Mouse (Mus musculus) heart, embryonic 15.5 days (tissue): Measurements from ENCODE around the gene Rexo2. TPM values are rescaled to one million over a fixed set of nuclear protein-coding genes. Genes with fewer than 3 reads are reported as not detected.

Experiments used
- ATAC-seq: fragments of 200-750 bp; cut with Nextera tagmentation; replicated peaks from 2 replicates; pipeline ENCODE4 v1.8.0; 2017; ENCODE audit warnings: low read depth, moderate TSS enrichment; ENCODE audit not compliant: insufficient number of reproducible peaks, insufficient read depth, low FRiP score
- H3K27ac ChIP-seq: fragments of 300-500 bp; sonication (generic); 2 replicates; pipeline ENCODE4 v1.5.1; 2015; ENCODE audit warnings: mild to moderate bottlenecking, inconsistent platforms
- H3K27me3 ChIP-seq: fragments of 300-500 bp; sonication (generic); 2 replicates; pipeline ENCODE4 v1.6.1; 2015; ENCODE audit warnings: inconsistent platforms
- H3K36me3 ChIP-seq: fragments of 300-500 bp; sonication (generic); 2 replicates; pipeline ENCODE4 v1.6.1; 2015; ENCODE audit warnings: mild to moderate bottlenecking, inconsistent platforms
- H3K4me1 ChIP-seq: fragments of 300-500 bp; sonication (generic); replicated peaks from 2 replicates; pipeline ENCODE4 v1.6.1; 2015; ENCODE audit warnings: inconsistent platforms
- H3K4me2 ChIP-seq: fragments of 300-500 bp; sonication (generic); 2 replicates; pipeline ENCODE4 v1.6.1; 2015; ENCODE audit warnings: inconsistent platforms, mild to moderate bottlenecking, moderate library complexity
- H3K4me3 ChIP-seq: fragments of 300-500 bp; sonication (generic); 2 replicates; pipeline ENCODE4 v1.5.1; 2015; ENCODE audit warnings: mild to moderate bottlenecking, inconsistent platforms
- H3K9ac ChIP-seq: fragments of 300-500 bp; sonication (generic); 2 replicates; pipeline ENCODE4 v1.6.1; 2015; ENCODE audit warnings: mild to moderate bottlenecking, inconsistent platforms
- H3K9me3 ChIP-seq: fragments of 300-500 bp; sonication (generic); replicated peaks from 2 replicates; pipeline ENCODE4 v1.6.1; 2016; ENCODE audit warnings: inconsistent platforms
- WGBS: fragments of 180-500 bp; shearing (Covaris S2); methylation state at CpG from one replicate; pipeline ENCODE4 v1.1.7; 2015; ENCODE audit warnings: mixed read lengths; 5-methylcytosine and 5-hydroxymethylcytosine counted together
- microRNA-seq: library from miRNA; unstranded; fragments of <30 nt; microRNA quantifications from one replicate; pipeline ENCODE4, GENCODE M21; 2016
- polyA plus RNA-seq: library from polyadenylated mRNA; unstranded; fragments of >200 nt; fragmentation: Nextera tagmentation; extraction: Ambion mirVana; gene quantifications from 2 replicates; pipeline ENCODE4 v1.2.1, GENCODE M21; 2015

The Rexo2 gene
- polyA plus RNA-seq, 1 experiment from 2014 or later: 96.6 TPM

GRCm38 (mm10) chr9:48427176-48427575 lies 53.2 kb downstream of the Rexo2 start:
- no peak overlapping the region for H3K27ac ChIP-seq
- no peak overlapping the region for H3K4me3 ChIP-seq
- H3K9me3 ChIP-seq: no peaks in the 10 kb centered on the region
- H3K4me1 ChIP-seq: no peaks in the 10 kb centered on the region
- 85% methylated on average over 7 of the region's 7 CpGs for WGBS
- H3K4me2 ChIP-seq: no peak overlapping the region
- ATAC-seq: no peak
- H3K9ac ChIP-seq: no peak overlapping the region
- no peaks in the 10 kb centered on the region for H3K36me3 ChIP-seq
- H3K27me3 ChIP-seq: no peaks in the 10 kb centered on the region

- Histone ChIP-seq H3K27me3 (no peaks in the 10 kb centered on the region), H3K9me3 (no peaks in the 10 kb centered on the region), H3K27ac (no peak overlapping the region), H3K4me2 (no peak overlapping the region), H3K4me3 (no peak overlapping the region), H3K36me3 (no peaks in the 10 kb centered on the region), H3K4me1 (no peaks in the 10 kb centered on the region), H3K9ac (no peak overlapping the region)
- no peak for ATAC-seq
- WGBS: 37% methylated on average over 1 of the region's 1 CpGs
These were observed 57.2 kb downstream of the Rexo2 start for GRCm38 (mm10) chr9:48423256-48423655.

- H3K4me3 ChIP-seq: no peak overlapping the region
- no peaks in the 10 kb centered on the region for H3K4me1 ChIP-seq
- H3K9ac ChIP-seq: no peak overlapping the region
- H3K4me2 ChIP-seq: no peak overlapping the region
- 82% methylated on average over 8 of the region's 8 CpGs for whole genome bisulfite sequencing
- ATAC-seq: no peak
- H3K27me3 ChIP-seq: no peaks in the 10 kb centered on the region
- H3K9me3 ChIP-seq: no peaks in the 10 kb centered on the region
- H3K27ac ChIP-seq: no peak overlapping the region
- H3K36me3 ChIP-seq: no peaks in the 10 kb centered on the region
These were observed 58.0 kb downstream of the Rexo2 start for GRCm38 (mm10) chr9:48422382-48422781.

- ATAC-seq: no peak
- no peaks in the 10 kb centered on the region for H3K27me3 ChIP-seq
- no peak overlapping the region for H3K27ac ChIP-seq
- no peak overlapping the region for H3K4me2 ChIP-seq
- 73% methylated on average over 2 of the region's 2 CpGs for WGBS
- H3K36me3 ChIP-seq: no peaks in the 10 kb centered on the region
- H3K9me3 ChIP-seq: no peaks in the 10 kb centered on the region
- no peaks in the 10 kb centered on the region for H3K4me1 ChIP-seq
- no peak overlapping the region for H3K9ac ChIP-seq
- H3K4me3 ChIP-seq: no peak overlapping the region
These were observed 58.9 kb downstream of the Rexo2 start for GRCm38 (mm10) chr9:48421561-48421960.

GRCm38 (mm10) chr9:48421029-48421428 lies 59.4 kb downstream of the Rexo2 start:
- Histone ChIP-seq H3K4me3 (no peak overlapping the region), H3K9ac (no peak overlapping the region), H3K27ac (no peak overlapping the region), H3K36me3 (no peaks in the 10 kb centered on the region), H3K4me2 (no peak overlapping the region), H3K9me3 (no peaks in the 10 kb centered on the region), H3K4me1 (no peaks in the 10 kb centered on the region), H3K27me3 (no peaks in the 10 kb centered on the region)
- 56% methylated on average over 2 of the region's 2 CpGs for WGBS
- ATAC-seq: no peak

- no peak for ATAC-seq
- Histone ChIP-seq H3K4me1 (no peaks in the 10 kb centered on the region), H3K9ac (no peak overlapping the region), H3K36me3 (no peaks in the 10 kb centered on the region), H3K27me3 (no peaks in the 10 kb centered on the region), H3K27ac (no peak overlapping the region), H3K9me3 (no peaks in the 10 kb centered on the region), H3K4me3 (no peak overlapping the region), H3K4me2 (no peak overlapping the region)
- WGBS: 81% methylated on average over 7 of the region's 7 CpGs
These were observed 60.0 kb downstream of the Rexo2 start for GRCm38 (mm10) chr9:48420437-48420836.

- no peaks in the 10 kb centered on the region for H3K27me3 ChIP-seq
- no peaks in the 10 kb centered on the region for H3K9me3 ChIP-seq
- no peak overlapping the region for H3K4me2 ChIP-seq
- H3K27ac ChIP-seq: no peak overlapping the region
- H3K9ac ChIP-seq: no peak overlapping the region
- H3K36me3 ChIP-seq: no peaks in the 10 kb centered on the region
- no peaks in the 10 kb centered on the region for H3K4me1 ChIP-seq
- ATAC-seq: no peak
- H3K4me3 ChIP-seq: no peak overlapping the region
- 59% methylated on average over 8 of the region's 8 CpGs for WGBS
These were observed 61.6 kb downstream of the Rexo2 start for GRCm38 (mm10) chr9:48418829-48419228.

Small RNA genes lying within 50 kb of the gene (microRNA-seq; reads per million reads assigned to microRNA genes)
- gene Gm23653: not detected

Other genes starting within 250 kb of the Rexo2 start
- gene Nxpe2, start 127.2 kb downstream of the Rexo2 start, polyA plus RNA-seq: 1.7 and 2.5 TPM in 2 replicates
- 79.7 and 81.6 TPM in 2 replicates for gene Rbm7, start 14.7 kb upstream of the Rexo2 start, polyA plus RNA-seq
- gene Gm5617, start 14.8 kb upstream of the Rexo2 start, polyA plus RNA-seq: 25.1 and 35.2 TPM in 2 replicates
- gene Nnmt, start 124.5 kb upstream of the Rexo2 start, polyA plus RNA-seq: 6.2 and 7.2 TPM in 2 replicates